Mouse (Mus musculus): ENCODE data around the gene Cxadr.
"Not testable (repeated sequence)": the region's sequence is repeated elsewhere in the genome, so short reads cannot be mapped to it uniquely, and the experiment has no call there.

DNA sequence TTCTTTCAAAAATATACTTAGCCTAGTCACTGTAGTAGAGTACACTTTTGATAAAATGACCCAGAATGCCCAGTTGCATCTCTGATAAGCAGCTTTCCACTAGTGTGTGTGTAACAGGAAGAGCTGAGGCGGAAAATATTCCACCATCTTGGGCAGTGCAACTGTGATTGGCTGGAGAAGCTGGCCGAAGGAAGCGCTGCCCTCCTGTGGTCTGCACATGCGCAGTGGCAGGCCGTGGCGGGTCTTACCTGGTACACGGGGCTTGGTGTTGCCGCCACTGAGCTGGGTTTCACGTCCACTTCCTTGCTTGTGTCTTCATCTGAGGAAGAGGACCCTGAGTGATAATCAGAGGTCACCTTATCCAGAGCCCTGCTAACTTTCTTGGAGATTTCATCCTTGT, 63.3 kb downstream of the Cxadr start:
- TF ChIP-seq CTCF (IDR thresholded peaks at IDR 0.05; ENCODE audit: low read depth, low read length); GATA1 (IDR thresholded peaks at IDR 0.05; ENCODE audit: borderline replicate concordance, low read length); POLR2AphosphoS5 (IDR thresholded peaks at IDR 0.05; ENCODE audit: insufficient replicate concordance, low read depth, low read length): not testable (repeated sequence)

All from G1E (cell line).